Mouse (Mus musculus): ENCODE measurements around the gene Vps13d. TPM values are rescaled to one million over a fixed set of nuclear protein-coding genes. Genes with fewer than 3 reads are reported as not detected.

The Vps13d gene
- polyA plus RNA-seq, 1 experiment from 2014 or later = 12.6 TPM

GRCm38 (mm10) chr4:144971048-144971447 is 223.8 kb downstream of the Vps13d start:
- no peak overlapping the region for H3K27ac ChIP-seq (ENCODE audit: low read depth, low read length)
- H3K36me3 ChIP-seq (ENCODE audit: control insufficient read depth, insufficient read depth, low read length) = no peaks in the 10 kb centered on the region; the same call in 1 of the 2 replicates
- ATAC-seq (ENCODE audit: low FRiP score, low TSS enrichment) = no peak
- no peak overlapping the region for H3K4me3 ChIP-seq (ENCODE audit: low read length)
- H3K27me3 ChIP-seq (ENCODE audit: control insufficient read depth, insufficient read depth, low read length) = no peaks in the 10 kb centered on the region
- H3K9me3 ChIP-seq (ENCODE audit: control insufficient read depth, low read length) = no peaks in the 10 kb centered on the region
- WGBS = 83% methylated on average over 2 of the region's 2 CpGs
- no peak overlapping the region for H3K9ac ChIP-seq (ENCODE audit: low read depth, low read length)
- no peak overlapping the region for H3K4me2 ChIP-seq (replicated peaks; ENCODE audit: low read depth, low read length)
- H3K4me1 ChIP-seq (ENCODE audit: control insufficient read depth, insufficient read depth, low read length) = peaks cover 8% of the 10 kb centered on the region; the same call in 1 of the 2 replicates

GRCm38 (mm10) chr4:144969030-144969429 is 225.8 kb downstream of the Vps13d start:
- Histone ChIP-seq H3K4me1 (ENCODE audit: control insufficient read depth, insufficient read depth, low read length) (no peaks in the 10 kb centered on the region), H3K4me3 (ENCODE audit: low read length) (no peak overlapping the region), H3K9ac (ENCODE audit: low read depth, low read length) (no peak overlapping the region), H3K36me3 (ENCODE audit: control insufficient read depth, insufficient read depth, low read length) (no peaks in the 10 kb centered on the region), H3K4me2 (replicated peaks; ENCODE audit: low read depth, low read length) (no peak overlapping the region), H3K27ac (ENCODE audit: low read depth, low read length) (no peak overlapping the region), H3K9me3 (ENCODE audit: control insufficient read depth, low read length) (no peaks in the 10 kb centered on the region), H3K27me3 (ENCODE audit: control insufficient read depth, insufficient read depth, low read length) (no peaks in the 10 kb centered on the region)
- WGBS = 45% methylated on average over 6 of the region's 6 CpGs
- ATAC-seq (ENCODE audit: low FRiP score, low TSS enrichment) = peak; percentile 54

GRCm38 (mm10) chr4:144968371-144968770 is 226.4 kb downstream of the Vps13d start:
- H3K27ac ChIP-seq (ENCODE audit: low read depth, low read length) = no peak overlapping the region
- H3K4me1 ChIP-seq (ENCODE audit: control insufficient read depth, insufficient read depth, low read length) = no peaks in the 10 kb centered on the region

DNA sequence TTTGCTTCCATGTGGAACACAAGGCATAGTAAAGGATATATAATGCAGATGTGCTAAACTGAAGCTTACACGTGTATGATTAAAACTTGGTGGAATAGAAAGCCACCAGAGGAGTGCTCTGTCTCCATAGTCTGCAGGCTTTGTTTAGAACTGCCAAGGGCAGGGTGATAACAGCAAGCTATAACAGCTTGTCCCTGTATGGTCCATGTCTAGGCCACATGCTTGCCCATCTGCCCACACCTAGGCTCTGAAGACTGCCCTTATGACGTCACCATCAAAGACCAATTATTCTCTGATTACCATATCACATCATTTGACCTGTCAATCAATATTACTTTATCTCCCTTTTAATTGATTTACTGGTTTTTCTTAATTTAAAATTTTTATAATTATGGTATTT is 229.6 kb downstream of the Vps13d start:
- 82% methylated on average over 2 of the region's 2 CpGs for WGBS
- no peak for ATAC-seq (ENCODE audit: low FRiP score, low TSS enrichment)
- H3K4me2 ChIP-seq (replicated peaks; ENCODE audit: low read depth, low read length) = no peak overlapping the region
- H3K9me3 ChIP-seq (ENCODE audit: control insufficient read depth, low read length) = no peaks in the 10 kb centered on the region
- H3K4me1 ChIP-seq (ENCODE audit: control insufficient read depth, insufficient read depth, low read length) = 0 out of 2 replicates have a peak, but pooled peaks cover 3% of the 10 kb centered on the region
- H3K9ac ChIP-seq (ENCODE audit: low read depth, low read length) = no peak overlapping the region
- H3K27me3 ChIP-seq (ENCODE audit: control insufficient read depth, insufficient read depth, low read length) = no peaks in the 10 kb centered on the region
- H3K36me3 ChIP-seq (ENCODE audit: control insufficient read depth, insufficient read depth, low read length) = no peaks in the 10 kb centered on the region
- H3K27ac ChIP-seq (ENCODE audit: low read depth, low read length) = no peak overlapping the region
- no peak overlapping the region for H3K4me3 ChIP-seq (ENCODE audit: low read length)

More at GRCm38 (mm10) chr4:144968371-144968770, 226.4 kb downstream of the Vps13d start:
- no peaks in the 10 kb centered on the region for H3K9me3 ChIP-seq (ENCODE audit: control insufficient read depth, low read length)
- WGBS = 89% methylated on average over 3 of the region's 3 CpGs
- H3K36me3 ChIP-seq (ENCODE audit: control insufficient read depth, insufficient read depth, low read length) = no peaks in the 10 kb centered on the region
- no peaks in the 10 kb centered on the region for H3K27me3 ChIP-seq (ENCODE audit: control insufficient read depth, insufficient read depth, low read length)
- H3K9ac ChIP-seq (ENCODE audit: low read depth, low read length) = no peak overlapping the region
- no peak for ATAC-seq (ENCODE audit: low FRiP score, low TSS enrichment)
- no peak overlapping the region for H3K4me2 ChIP-seq (replicated peaks; ENCODE audit: low read depth, low read length)
- H3K4me3 ChIP-seq (ENCODE audit: low read length) = no peak overlapping the region

DNA sequence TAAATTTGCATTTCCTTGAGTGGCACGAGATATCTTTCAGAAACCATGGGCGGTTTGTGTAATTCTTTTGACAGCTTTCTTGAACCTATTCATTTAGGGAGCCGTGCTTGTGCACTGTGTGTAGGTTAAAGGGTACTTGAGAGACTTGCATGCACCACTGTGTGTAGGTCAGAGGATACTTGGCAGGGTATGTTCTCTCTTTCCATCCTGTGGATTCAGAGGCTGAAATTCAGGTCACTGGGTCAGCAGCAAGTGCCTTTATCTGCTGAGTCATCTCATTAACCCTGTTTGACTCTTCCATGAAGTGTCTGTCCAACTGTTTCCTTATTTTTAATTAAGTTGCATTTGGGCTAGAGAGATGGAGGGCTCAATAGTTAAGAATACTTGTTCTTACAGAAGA is 233.1 kb downstream of the Vps13d start:
- WGBS = 90% methylated on average over 3 of the region's 3 CpGs
- Histone ChIP-seq H3K27me3 (ENCODE audit: control insufficient read depth, insufficient read depth, low read length) (no peaks in the 10 kb centered on the region), H3K36me3 (ENCODE audit: control insufficient read depth, insufficient read depth, low read length) (no peaks in the 10 kb centered on the region), H3K4me3 (ENCODE audit: low read length) (no peak overlapping the region), H3K4me2 (replicated peaks; ENCODE audit: low read depth, low read length) (no peak overlapping the region), H3K9ac (ENCODE audit: low read depth, low read length) (no peak overlapping the region), H3K9me3 (ENCODE audit: control insufficient read depth, low read length) (no peaks in the 10 kb centered on the region), H3K27ac (ENCODE audit: low read depth, low read length) (no peak overlapping the region), H3K4me1 (ENCODE audit: control insufficient read depth, insufficient read depth, low read length) (0 out of 2 replicates have a peak, but pooled peaks cover 3% of the 10 kb centered on the region)
- no peak for ATAC-seq (ENCODE audit: low FRiP score, low TSS enrichment)

DNA sequence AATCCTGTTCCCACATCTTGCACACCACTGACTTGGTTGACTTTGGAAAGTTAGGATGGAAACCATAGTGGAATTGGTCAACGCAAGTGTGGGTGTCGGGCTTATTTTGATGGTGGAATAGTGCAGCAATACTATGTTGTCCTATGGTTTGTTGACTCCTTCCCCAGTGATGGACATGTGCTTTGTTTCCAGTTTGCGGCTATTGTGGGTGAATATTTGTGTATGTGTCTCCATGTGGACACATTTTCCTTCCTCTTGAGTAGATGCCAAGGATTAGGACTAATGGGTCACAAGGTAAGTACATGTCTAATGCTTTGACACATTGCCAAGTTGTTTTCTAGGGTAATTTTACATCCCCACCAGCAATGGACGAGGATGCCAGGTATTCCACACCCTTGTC is 233.6 kb downstream of the Vps13d start:
- Histone ChIP-seq H3K9me3 (ENCODE audit: control insufficient read depth, low read length) (no peaks in the 10 kb centered on the region), H3K4me2 (replicated peaks; ENCODE audit: low read depth, low read length) (no peak overlapping the region), H3K36me3 (ENCODE audit: control insufficient read depth, insufficient read depth, low read length) (no peaks in the 10 kb centered on the region), H3K4me1 (ENCODE audit: control insufficient read depth, insufficient read depth, low read length) (0 out of 2 replicates have a peak, but pooled peaks cover 3% of the 10 kb centered on the region), H3K9ac (ENCODE audit: low read depth, low read length) (no peak overlapping the region), H3K27ac (ENCODE audit: low read depth, low read length) (no peak overlapping the region; the same call in 1 of the 2 replicates), H3K27me3 (ENCODE audit: control insufficient read depth, insufficient read depth, low read length) (no peaks in the 10 kb centered on the region), H3K4me3 (ENCODE audit: low read length) (no peak overlapping the region)
- WGBS = 90% methylated on average over 4 of the region's 4 CpGs
- ATAC-seq (ENCODE audit: low FRiP score, low TSS enrichment) = no peak

DNA sequence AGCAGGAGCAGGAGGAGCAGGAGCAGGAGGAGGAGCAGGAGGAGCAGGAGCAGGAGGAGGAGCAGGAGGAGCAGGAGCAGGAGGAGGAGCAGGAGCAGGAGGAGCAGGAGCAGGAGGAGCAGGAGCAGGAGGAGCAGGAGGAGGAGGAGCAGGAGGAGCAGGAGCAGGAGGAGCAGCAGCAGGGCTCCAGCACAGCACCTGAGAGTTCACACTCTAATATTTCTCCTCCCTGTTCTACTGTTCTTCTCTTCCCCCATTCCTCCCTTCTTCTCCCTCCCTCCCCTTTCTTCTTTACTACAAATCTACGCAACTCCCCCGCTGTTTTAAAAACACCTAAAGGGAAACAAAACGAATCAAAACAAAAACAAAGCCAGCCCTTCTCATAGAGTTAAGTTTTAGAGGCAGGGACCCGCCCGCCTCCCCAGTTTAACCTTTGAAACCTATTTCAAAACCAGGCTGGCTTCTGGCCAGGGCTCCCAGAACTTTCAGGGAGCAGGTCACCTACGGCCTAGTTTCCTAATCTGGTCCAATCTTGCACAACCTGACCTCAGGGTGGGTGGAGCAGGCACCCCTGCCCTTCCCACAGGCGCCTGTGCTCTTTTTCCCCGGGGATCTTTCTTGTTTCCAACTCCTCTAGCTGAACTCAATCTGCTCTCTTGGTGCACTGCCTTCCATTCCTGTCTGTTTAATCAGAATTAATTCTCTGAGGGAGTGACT is 234.5 kb downstream of the Vps13d start:
- WGBS = 35% methylated on average over 8 of the region's 8 CpGs
- no peaks in the 10 kb centered on the region for H3K36me3 ChIP-seq (ENCODE audit: control insufficient read depth, insufficient read depth, low read length)
- peak; percentile 69 for ATAC-seq (ENCODE audit: low FRiP score, low TSS enrichment)
- no peaks in the 10 kb centered on the region for H3K27me3 ChIP-seq (ENCODE audit: control insufficient read depth, insufficient read depth, low read length)
- H3K4me3 ChIP-seq (ENCODE audit: low read length) = no peak overlapping the region
- peak overlapping the region; percentile 59; the same call in 1 of the 2 replicates for H3K27ac ChIP-seq (ENCODE audit: low read depth, low read length)
- H3K9me3 ChIP-seq (ENCODE audit: control insufficient read depth, low read length) = no peaks in the 10 kb centered on the region
- H3K4me2 ChIP-seq (replicated peaks; ENCODE audit: low read depth, low read length) = no peak overlapping the region
- 0 out of 2 replicates have a peak, but pooled peaks cover 3% of the 10 kb centered on the region for H3K4me1 ChIP-seq (ENCODE audit: control insufficient read depth, insufficient read depth, low read length)
- H3K9ac ChIP-seq (ENCODE audit: low read depth, low read length) = no peak overlapping the region

GRCm38 (mm10) chr4:144957721-144958120 is 237.1 kb downstream of the Vps13d start:
- H3K4me3 ChIP-seq (ENCODE audit: low read length) = no peak overlapping the region
- H3K4me1 ChIP-seq (ENCODE audit: control insufficient read depth, insufficient read depth, low read length) = 0 out of 2 replicates have a peak, but pooled peaks cover 3% of the 10 kb centered on the region
- no peaks in the 10 kb centered on the region for H3K27me3 ChIP-seq (ENCODE audit: control insufficient read depth, insufficient read depth, low read length)
- H3K4me2 ChIP-seq (replicated peaks; ENCODE audit: low read depth, low read length) = no peak overlapping the region
- H3K9me3 ChIP-seq (ENCODE audit: control insufficient read depth, low read length) = no peaks in the 10 kb centered on the region
- H3K9ac ChIP-seq (ENCODE audit: low read depth, low read length) = no peak overlapping the region
- no peak for ATAC-seq (ENCODE audit: low FRiP score, low TSS enrichment)
- no peaks in the 10 kb centered on the region for H3K36me3 ChIP-seq (ENCODE audit: control insufficient read depth, insufficient read depth, low read length)
- H3K27ac ChIP-seq (ENCODE audit: low read depth, low read length) = no peak overlapping the region
- 67% methylated on average over 2 of the region's 2 CpGs for WGBS

- no peak overlapping the region for H3K4me3 ChIP-seq (ENCODE audit: low read length)
- H3K4me1 ChIP-seq (ENCODE audit: control insufficient read depth, insufficient read depth, low read length) = 0 out of 2 replicates have a peak, but pooled peaks cover 3% of the 10 kb centered on the region
- H3K9me3 ChIP-seq (ENCODE audit: control insufficient read depth, low read length) = no peaks in the 10 kb centered on the region
- H3K4me2 ChIP-seq (replicated peaks; ENCODE audit: low read depth, low read length) = no peak overlapping the region
- ATAC-seq (ENCODE audit: low FRiP score, low TSS enrichment) = no peak
- no peak overlapping the region for H3K27ac ChIP-seq (ENCODE audit: low read depth, low read length)
- no peaks in the 10 kb centered on the region for H3K27me3 ChIP-seq (ENCODE audit: control insufficient read depth, insufficient read depth, low read length)
- H3K9ac ChIP-seq (ENCODE audit: low read depth, low read length) = no peak overlapping the region
- WGBS = 79% methylated on average over 4 of the region's 4 CpGs
- no peaks in the 10 kb centered on the region for H3K36me3 ChIP-seq (ENCODE audit: control insufficient read depth, insufficient read depth, low read length)
Measured at GRCm38 (mm10) chr4:144957186-144957585, 237.6 kb downstream of the Vps13d start.
